Mouse (Mus musculus): Measurements from ENCODE around the gene Ppp1r12a. TPM values are rescaled to one million over a fixed set of nuclear protein-coding genes. Genes with fewer than 3 reads are reported as not detected.

Gene Ppp1r12a
- polyA plus RNA-seq, 1 experiment from 2014 or later: 108 TPM

GRCm38 (mm10) chr10:108331784-108332561 lies 170.0 kb downstream of the Ppp1r12a start, which contains the start of gene Pawr:
Pawr (plus strand) TSS chr10:108332121.
- Histone ChIP-seq H3K4me3 (ENCODE audit: low read depth, low read length) (peak within 1 kb of the TSS; percentile 83), H3K9ac (peak within 1 kb of the TSS; percentile 83), H3K9me3 (ENCODE audit: low read depth, low read length) (no peaks in the 10 kb centered on the region), H3K36me3 (ENCODE audit: insufficient read depth) (no peaks in the 10 kb centered on the region; the same call in 1 of the 2 replicates), H3K27me3 (ENCODE audit: insufficient read depth, low read length) (no peaks in the 10 kb centered on the region), H3K4me1 (ENCODE audit: insufficient read depth) (peaks cover 3% of the 10 kb centered on the region; the same call in 1 of the 2 replicates), H3K27ac (ENCODE audit: low read depth) (peak within 1 kb of the TSS; percentile 86), H3K4me2 (peak within 1 kb of the TSS; percentile 76)
- TF ChIP-seq CTCF (IDR thresholded peaks at IDR 0.05; ENCODE audit: low read depth): no peak
- ATAC-seq (ENCODE audit: insufficient read depth) (peak; percentile 95), DNase-seq (peak; percentile 88)
- under 1% methylated on average over 81 of the region's 85 CpGs for WGBS

GRCm38 (mm10) chr10:108332571-108333541 lies 170.9 kb downstream of the Ppp1r12a start:
- H3K27me3 ChIP-seq (ENCODE audit: insufficient read depth, low read length): no peaks in the 10 kb centered on the region
- no peaks in the 10 kb centered on the region for H3K9me3 ChIP-seq (ENCODE audit: low read depth, low read length)
- DNase-seq: peak; percentile 80
- peaks cover 3% of the 10 kb centered on the region; the same call in 1 of the 2 replicates for H3K4me1 ChIP-seq (ENCODE audit: insufficient read depth)
- WGBS: under 1% methylated on average over 124 of the region's 129 CpGs
- peak overlapping the region; percentile 83 for H3K9ac ChIP-seq
- no peaks in the 10 kb centered on the region; the same call in 1 of the 2 replicates for H3K36me3 ChIP-seq (ENCODE audit: insufficient read depth)
- H3K4me2 ChIP-seq: peak overlapping the region; percentile 76
- peak overlapping the region; percentile 83 for H3K4me3 ChIP-seq (ENCODE audit: low read depth, low read length)
- peak; percentile 53 for ATAC-seq (ENCODE audit: insufficient read depth)
- peak; percentile 39 for TF ChIP-seq CTCF (IDR thresholded peaks at IDR 0.05; ENCODE audit: low read depth)
- H3K27ac ChIP-seq (ENCODE audit: low read depth): peak overlapping the region; percentile 86

- H3K9me3 ChIP-seq (ENCODE audit: low read depth, low read length): no peaks in the 10 kb centered on the region
- H3K4me2 ChIP-seq: peak overlapping the region; percentile 76
- peak overlapping the region; percentile 83 for H3K4me3 ChIP-seq (ENCODE audit: low read depth, low read length)
- 5% methylated on average over 12 of the region's 12 CpGs for WGBS
- no peak for TF ChIP-seq CTCF (IDR thresholded peaks at IDR 0.05; ENCODE audit: low read depth)
- H3K9ac ChIP-seq: peak overlapping the region; percentile 83
- H3K36me3 ChIP-seq (ENCODE audit: insufficient read depth): no peaks in the 10 kb centered on the region; the same call in 1 of the 2 replicates
- peaks cover 3% of the 10 kb centered on the region; the same call in 1 of the 2 replicates for H3K4me1 ChIP-seq (ENCODE audit: insufficient read depth)
- H3K27me3 ChIP-seq (ENCODE audit: insufficient read depth, low read length): no peaks in the 10 kb centered on the region
- ATAC-seq (ENCODE audit: insufficient read depth): no peak
- peak; percentile 51 for DNase-seq
- no peak overlapping the region for H3K27ac ChIP-seq (ENCODE audit: low read depth)
Measured at GRCm38 (mm10) chr10:108333642-108334041, 171.6 kb downstream of the Ppp1r12a start.

Other genes starting within 250 kb of the Ppp1r12a start
- 25.5 and 27.4 TPM in 2 replicates for gene Pawr, start 169.9 kb downstream of the Ppp1r12a start, polyA plus RNA-seq (2014; fragmentation: Nextera tagmentation; extraction: Ambion mirVana)

All from lung, embryonic 14.5 days (tissue).